Mouse (Mus musculus) heart, adult 2 months (tissue): ENCODE results near the gene Pou5f1.

ENCODE experiments used
- CTCF ChIP-seq: fragments of 200-600 bp; IDR thresholded peaks from 2 replicates; pipeline ENCODE4 v1.8.1; 2022; ENCODE audit warnings: antibody characterized with exemption, mild to moderate bottlenecking, moderate library complexity
- EP300 ChIP-seq: fragments of 200-500 bp; IDR thresholded peaks from 2 replicates; pipeline ENCODE4 v1.6.1; 2011; ENCODE audit warnings: low read depth, low read length, control low read depth; ENCODE audit not compliant: insufficient read depth
- POLR2A ChIP-seq: fragments of 200-500 bp; IDR thresholded peaks from 2 replicates; pipeline ENCODE4 v1.6.1; 2011; ENCODE audit warnings: mild to moderate bottlenecking, low read depth, low read length, control low read depth; ENCODE audit not compliant: insufficient read depth

DNA sequence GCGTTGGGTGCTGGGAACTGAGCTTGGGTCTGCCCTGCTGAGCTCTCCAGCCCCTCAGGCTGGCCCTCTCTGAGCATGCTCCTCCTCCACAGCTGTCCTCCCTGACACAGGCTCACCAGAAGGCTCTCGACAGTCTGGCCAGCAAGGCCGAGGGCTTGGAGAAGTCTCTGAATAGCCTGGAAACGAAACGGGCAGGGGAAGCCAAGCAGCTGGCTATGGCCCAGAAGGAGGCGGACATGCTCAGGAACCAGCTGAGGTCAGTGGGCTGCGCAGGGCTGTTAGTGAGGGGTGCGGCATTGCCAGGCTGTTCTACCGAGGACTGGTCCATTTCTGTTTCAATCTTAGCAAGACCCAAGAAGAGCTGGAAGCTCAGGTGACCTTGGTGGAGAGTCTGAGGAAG, 18.5 kb downstream of the Pou5f1 start:
- no peak for TF ChIP-seq POLR2A
- TF ChIP-seq CTCF = no peak
- TF ChIP-seq EP300 = no peak
